Mouse (Mus musculus): ENCODE data around the gene Med22.

- TF ChIP-seq CTCF (IDR thresholded peaks at IDR 0.05; ENCODE audit: control insufficient read depth, insufficient read depth, insufficient read length) (no peak), USF1 (IDR thresholded peaks at IDR 0.05; ENCODE audit: low read depth) (no peak), CEBPB (IDR thresholded peaks at IDR 0.05; ENCODE audit: low read depth) (no peak)
These were observed 9.2 kb upstream of the Med22 start for GRCm38 (mm10) chr2:26919684-26920083.

Measured in C2C12 (cell line).